Mouse (Mus musculus): ENCODE measurements at regions not wholly inside any gene's neighbourhood (a gene's known extent, or its start where the extent isn't known, plus 50 kb on each side); places are given as distances from the start of the nearest gene placed in this dataset.

- DNase-seq = no peak
Observed at GRCm38 (mm10) chr6:31201375-31201972, 197.1 kb upstream of the Mkln1 start.

GRCm38 (mm10) chr6:31202594-31202993 lies 195.9 kb upstream of the Mkln1 start:
- no peak for DNase-seq

GRCm38 (mm10) chr6:31204434-31204833 lies 194.1 kb upstream of the Mkln1 start:
- no peak for DNase-seq

GRCm38 (mm10) chr6:31204839-31205238 lies 193.7 kb upstream of the Mkln1 start:
- no peak for DNase-seq

GRCm38 (mm10) chr6:31206106-31206505 lies 192.4 kb upstream of the Mkln1 start:
- no peak for DNase-seq

- no peak for DNase-seq
Observed at GRCm38 (mm10) chr6:31207231-31207630, 191.3 kb upstream of the Mkln1 start.

GRCm38 (mm10) chr6:31208224-31208623 lies 190.3 kb upstream of the Mkln1 start:
- no peak for DNase-seq

- no peak for DNase-seq
Observed at GRCm38 (mm10) chr6:31209411-31210139, 189.0 kb upstream of the Mkln1 start.

GRCm38 (mm10) chr6:31210209-31210714 lies 188.3 kb upstream of the Mkln1 start:
- DNase-seq = no peak

- no peak for DNase-seq
Observed at GRCm38 (mm10) chr6:31211091-31211490, 187.4 kb upstream of the Mkln1 start.

GRCm38 (mm10) chr6:31211616-31212015 lies 186.9 kb upstream of the Mkln1 start:
- DNase-seq = no peak

GRCm38 (mm10) chr6:31212080-31212479 lies 186.5 kb upstream of the Mkln1 start:
- no peak for DNase-seq

GRCm38 (mm10) chr6:31212694-31213093 lies 185.8 kb upstream of the Mkln1 start:
- DNase-seq = no peak

- no peak for DNase-seq
Observed at GRCm38 (mm10) chr6:31213161-31213560, 185.4 kb upstream of the Mkln1 start.

GRCm38 (mm10) chr6:31215661-31216060 lies 182.9 kb upstream of the Mkln1 start:
- DNase-seq = peak; percentile 38

- peak; percentile 88 for DNase-seq
Observed at GRCm38 (mm10) chr6:31216206-31217059, 182.1 kb upstream of the Mkln1 start.

GRCm38 (mm10) chr6:31217060-31217541 lies 181.4 kb upstream of the Mkln1 start:
- peak; percentile 62 for DNase-seq

- DNase-seq = peak; percentile 64
Observed at GRCm38 (mm10) chr6:31217641-31218138, 180.8 kb upstream of the Mkln1 start.

GRCm38 (mm10) chr6:31218139-31218750 lies 180.3 kb upstream of the Mkln1 start:
- peak; percentile 69 for DNase-seq

- DNase-seq = no peak
Observed at GRCm38 (mm10) chr6:31218880-31219279, 179.7 kb upstream of the Mkln1 start.

GRCm38 (mm10) chr6:31219736-31220135 lies 178.8 kb upstream of the Mkln1 start:
- peak; percentile 36 for DNase-seq

GRCm38 (mm10) chr6:31220184-31220931 lies 178.2 kb upstream of the Mkln1 start:
- DNase-seq = peak; percentile 63
